Mouse (Mus musculus): ENCODE results near the gene Wbp11. TPM values are rescaled to one million over a fixed set of nuclear protein-coding genes. Genes with fewer than 3 reads are reported as not detected.
"Not testable (repeated sequence)": the region's sequence is repeated elsewhere in the genome, so short reads cannot be mapped to it uniquely, and the experiment has no call there.

The Wbp11 gene
- polyA plus RNA-seq, 1 experiment from 2014 or later, result 137 TPM

GRCm38 (mm10) chr6:136808631-136809046 lies 19.4 kb downstream of the Wbp11 start:
- Histone ChIP-seq H3K4me1 (peaks cover 26% of the 10 kb centered on the region), H3K27ac (peak overlapping the region; percentile 75; the same call in 1 of the 2 replicates)

DNA sequence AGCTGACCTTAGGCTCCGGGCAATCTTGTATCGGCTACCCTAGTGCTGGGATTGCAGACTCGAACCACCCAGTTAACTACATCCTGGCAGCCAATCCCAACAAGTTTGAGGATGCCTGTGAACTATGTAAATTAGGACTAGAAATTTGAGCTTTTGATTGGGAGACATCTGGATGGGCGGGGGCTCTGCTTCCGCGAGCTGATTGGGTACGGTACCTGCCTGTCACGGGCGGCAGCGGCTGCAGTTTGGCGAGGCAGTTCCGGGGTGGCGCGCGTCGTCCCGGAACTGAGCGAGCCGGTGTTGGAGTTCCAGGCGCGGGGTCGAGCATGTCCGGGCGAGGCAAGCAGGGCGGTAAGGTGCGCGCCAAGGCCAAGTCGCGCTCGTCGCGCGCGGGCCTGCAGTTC lies 20.0 kb downstream of the Wbp11 start, which contains the start of gene H2afj:
H2afj (plus strand) TSS at position 231 of the 404 bp plus-strand sequence.
- peaks cover 31% of the 10 kb centered on the region for H3K4me1 ChIP-seq
- peak within 1 kb of the TSS; percentile 88 for H3K4me3 ChIP-seq (replicated peaks)
- H3K4me2 ChIP-seq, result peak within 1 kb of the TSS; percentile 94
- H3K9ac ChIP-seq, result peak within 1 kb of the TSS; percentile 77
- peaks cover 13% of the 10 kb centered on the region for H3K36me3 ChIP-seq (replicated peaks)
- no peaks in the 10 kb centered on the region for H3K27me3 ChIP-seq
- ATAC-seq (ENCODE audit: low FRiP score), result peak; percentile 90
- WGBS, result under 1% methylated on average over 34 of the region's 34 CpGs
- peak within 1 kb of the TSS; percentile 75 for H3K27ac ChIP-seq
- H3K9me3 ChIP-seq, result no peaks in the 10 kb centered on the region

More at GRCm38 (mm10) chr6:136808631-136809046, 19.4 kb downstream of the Wbp11 start:
- Histone ChIP-seq H3K4me2 (peak overlapping the region; percentile 94), H3K27me3 (no peaks in the 10 kb centered on the region), H3K4me3 (replicated peaks) (peak overlapping the region; percentile 88), H3K9me3 (no peaks in the 10 kb centered on the region), H3K36me3 (replicated peaks) (peaks cover 18% of the 10 kb centered on the region), H3K9ac (peak overlapping the region; percentile 77)
- ATAC-seq (ENCODE audit: low FRiP score), result peak; percentile 2; the same call in 1 of the 2 replicates
- under 1% methylated on average over 28 of the region's 28 CpGs for WGBS

DNA sequence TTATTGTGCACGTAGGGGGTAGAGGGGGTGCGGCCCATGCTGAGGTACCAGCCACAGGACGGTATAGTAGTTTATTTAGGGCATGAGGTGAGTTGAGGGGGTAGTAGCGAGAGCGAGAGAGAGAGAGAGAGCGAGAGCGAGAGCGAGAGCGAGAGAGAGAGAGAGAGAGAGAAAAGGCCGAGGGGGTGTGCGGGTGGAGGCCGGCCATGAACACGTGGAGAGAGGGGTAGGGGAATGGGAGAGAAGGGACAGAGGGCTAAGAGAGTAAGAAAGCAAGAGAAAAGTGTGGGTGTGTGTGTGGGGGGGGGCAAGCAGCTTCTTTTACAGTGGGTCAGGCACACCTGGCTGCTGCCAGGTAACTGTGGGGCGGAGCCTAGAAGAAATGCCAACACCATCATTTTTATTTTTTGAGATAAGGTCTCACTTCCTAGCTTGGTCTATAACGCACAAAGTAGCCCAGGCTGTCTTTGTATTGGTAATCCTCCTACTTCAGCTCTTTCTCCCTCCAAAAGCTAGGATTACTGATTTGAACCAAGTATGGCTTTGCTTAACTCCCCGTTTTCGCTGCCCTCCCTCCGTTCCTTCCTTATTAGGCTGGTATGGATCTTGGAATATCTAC lies 20.5 kb downstream of the Wbp11 start:
- H3K27me3 ChIP-seq, result no peaks in the 10 kb centered on the region
- peak overlapping the region; percentile 88 for H3K4me3 ChIP-seq (replicated peaks)
- peaks cover 34% of the 10 kb centered on the region for H3K4me1 ChIP-seq
- H3K36me3 ChIP-seq (replicated peaks), result peaks cover 8% of the 10 kb centered on the region
- no peak for ATAC-seq (ENCODE audit: low FRiP score)
- H3K9me3 ChIP-seq, result no peaks in the 10 kb centered on the region
- peak overlapping the region; percentile 75 for H3K27ac ChIP-seq
- peak overlapping the region; percentile 21; the same call in 1 of the 2 replicates for H3K9ac ChIP-seq
- H3K4me2 ChIP-seq, result peak overlapping the region; percentile 94
- 31% methylated on average over 18 of the region's 18 CpGs for WGBS

- Histone ChIP-seq H3K27me3 (no peaks in the 10 kb centered on the region), H3K4me3 (replicated peaks) (no peak overlapping the region), H3K36me3 (replicated peaks) (peaks cover 1% of the 10 kb centered on the region), H3K9ac (no peak overlapping the region), H3K4me1 (peaks cover 34% of the 10 kb centered on the region), H3K9me3 (no peaks in the 10 kb centered on the region), H3K4me2 (no peak overlapping the region), H3K27ac (no peak overlapping the region)
- no peak for ATAC-seq (ENCODE audit: low FRiP score)
- 71% methylated on average over 5 of the region's 5 CpGs for WGBS
Measured at GRCm38 (mm10) chr6:136806819-136807218, 21.2 kb downstream of the Wbp11 start.

- 91% methylated on average over 1 of the region's 1 CpGs for WGBS
- no peaks in the 10 kb centered on the region for H3K9me3 ChIP-seq
- H3K4me2 ChIP-seq, result no peak overlapping the region
- ATAC-seq (ENCODE audit: low FRiP score), result no peak
- no peak overlapping the region for H3K4me3 ChIP-seq (replicated peaks)
- no peak overlapping the region for H3K9ac ChIP-seq
- no peak overlapping the region for H3K27ac ChIP-seq
- no peaks in the 10 kb centered on the region for H3K36me3 ChIP-seq (replicated peaks)
- no peaks in the 10 kb centered on the region for H3K27me3 ChIP-seq
- H3K4me1 ChIP-seq, result peaks cover 34% of the 10 kb centered on the region
Measured at GRCm38 (mm10) chr6:136805409-136805775, 22.6 kb downstream of the Wbp11 start.

DNA sequence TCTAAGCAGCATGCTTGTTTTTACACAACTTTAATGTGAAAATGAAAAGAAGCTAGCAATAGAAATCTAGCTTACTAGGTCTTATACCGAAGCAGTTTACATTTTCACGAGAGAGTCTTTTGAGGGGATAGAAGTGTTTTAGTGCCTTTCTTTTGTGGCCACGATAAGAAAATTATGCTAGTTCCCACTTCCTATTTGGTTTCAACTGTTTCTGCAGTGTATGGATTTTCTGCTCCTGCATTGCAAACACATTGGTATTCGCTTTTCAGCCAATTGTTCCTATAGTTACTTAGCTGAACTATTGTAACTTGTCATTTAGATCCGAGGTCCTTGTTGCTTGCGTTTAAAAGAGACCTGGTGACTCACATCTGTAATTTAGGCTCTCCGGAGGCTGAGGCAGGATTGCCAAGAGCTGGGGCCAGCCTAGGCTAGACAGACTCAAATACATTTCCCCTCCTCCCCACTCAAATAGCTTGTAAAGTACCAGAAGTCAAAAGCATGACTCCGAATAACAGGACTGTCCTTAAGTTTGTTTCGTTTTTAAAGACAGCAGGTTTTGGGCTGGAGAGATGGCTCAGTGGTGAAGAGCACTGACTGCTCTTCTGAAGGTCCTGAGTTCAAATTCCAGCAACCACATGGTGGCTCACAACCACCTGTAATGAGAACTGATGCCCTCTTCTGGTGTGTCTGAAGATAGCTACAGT lies 23.2 kb downstream of the Wbp11 start:
- Histone ChIP-seq H3K4me3 (replicated peaks) (peak overlapping the region; percentile 66), H3K36me3 (replicated peaks) (no peaks in the 10 kb centered on the region), H3K9ac (peak overlapping the region; percentile 48), H3K4me1 (peaks cover 31% of the 10 kb centered on the region), H3K4me2 (peak overlapping the region; percentile 77), H3K9me3 (no peaks in the 10 kb centered on the region), H3K27me3 (no peaks in the 10 kb centered on the region), H3K27ac (peak overlapping the region; percentile 100)
- 36% methylated on average over 9 of the region's 9 CpGs for WGBS
- ATAC-seq (ENCODE audit: low FRiP score), result no peak

DNA sequence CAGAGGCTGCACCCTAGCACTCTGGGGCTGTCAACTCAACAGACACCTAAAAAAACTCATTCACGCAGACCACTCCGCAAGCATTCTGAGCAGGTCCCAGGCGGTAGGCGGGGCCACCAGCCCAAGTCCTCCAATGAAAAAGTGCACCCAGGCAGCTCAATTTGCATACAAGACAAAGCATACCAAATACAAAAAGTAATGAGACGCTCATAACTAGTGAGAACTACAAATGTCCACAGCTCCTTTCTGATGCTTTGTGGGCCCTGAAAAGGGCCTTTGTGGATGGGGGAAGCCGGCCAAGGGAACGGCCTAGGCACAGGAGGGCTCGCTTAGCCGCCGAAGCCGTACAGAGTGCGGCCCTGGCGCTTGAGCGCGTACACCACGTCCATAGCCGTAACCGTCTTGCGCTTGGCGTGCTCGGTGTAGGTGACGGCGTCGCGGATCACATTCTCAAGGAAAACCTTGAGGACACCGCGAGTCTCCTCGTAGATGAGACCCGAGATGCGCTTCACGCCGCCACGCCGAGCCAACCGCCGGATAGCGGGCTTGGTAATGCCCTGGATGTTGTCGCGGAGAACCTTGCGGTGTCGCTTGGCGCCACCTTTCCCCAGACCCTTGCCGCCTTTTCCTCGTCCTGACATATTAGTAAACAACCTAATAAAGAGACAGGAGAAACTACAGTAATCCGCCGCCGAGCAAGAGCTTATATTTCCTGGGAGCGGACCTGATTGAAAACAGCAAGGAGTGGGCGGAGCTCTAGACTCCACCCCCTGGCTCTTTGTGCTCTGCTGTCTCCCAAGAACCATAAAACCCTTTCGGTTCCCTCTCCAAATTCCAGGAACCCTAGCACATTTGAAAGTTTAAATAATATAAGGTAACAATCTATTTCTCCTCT lies 24.0 kb downstream of the Wbp11 start, which contains the start of gene Hist4h4:
Hist4h4 (minus strand) TSS at position 677 of the 895 bp plus-strand sequence.
- under 1% methylated on average over 50 of the region's 50 CpGs for WGBS
- H3K9me3 ChIP-seq, result no peaks in the 10 kb centered on the region
- peaks cover 22% of the 10 kb centered on the region for H3K4me1 ChIP-seq
- peak within 1 kb of the TSS; percentile 77 for H3K4me2 ChIP-seq
- peak; percentile 79 for ATAC-seq (ENCODE audit: low FRiP score)
- H3K27me3 ChIP-seq, result no peaks in the 10 kb centered on the region
- H3K9ac ChIP-seq, result peak within 1 kb of the TSS; percentile 92
- no peaks in the 10 kb centered on the region for H3K36me3 ChIP-seq (replicated peaks)
- H3K27ac ChIP-seq, result peak within 1 kb of the TSS; percentile 100
- H3K4me3 ChIP-seq (replicated peaks), result peak within 1 kb of the TSS; percentile 66

DNA sequence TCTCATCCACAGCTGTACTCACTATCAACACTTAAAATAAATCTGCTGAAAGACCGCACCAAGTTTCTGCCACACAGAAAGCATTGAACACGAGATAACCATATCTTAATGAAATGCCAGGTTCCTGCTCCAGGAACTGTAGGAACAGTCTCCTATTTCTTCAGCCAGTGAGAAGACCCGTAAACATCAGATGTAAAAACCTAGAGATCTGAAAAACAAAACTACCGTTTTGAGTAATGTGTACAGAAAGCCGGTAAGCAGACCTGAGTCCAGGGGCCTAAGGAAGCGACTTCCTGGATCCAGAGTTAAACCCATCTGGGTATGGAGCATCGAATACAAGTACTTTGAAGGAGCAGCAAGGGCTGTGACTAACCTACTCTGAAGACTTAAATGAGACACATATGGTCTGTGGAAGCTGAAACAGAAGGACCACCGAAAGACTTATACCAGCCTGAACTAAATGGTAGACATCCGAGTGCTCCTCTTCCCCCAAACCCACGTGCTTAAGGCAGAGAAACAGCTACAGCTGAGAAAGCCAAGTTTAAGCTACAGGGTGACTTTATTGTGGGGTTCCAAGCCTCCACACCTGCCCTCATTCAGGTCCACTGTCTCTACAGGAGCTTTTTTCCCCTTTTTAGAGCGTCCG lies 24.8 kb downstream of the Wbp11 start:
- peak overlapping the region; percentile 66 for H3K4me3 ChIP-seq (replicated peaks)
- 25% methylated on average over 12 of the region's 12 CpGs for WGBS
- H3K27ac ChIP-seq, result peak overlapping the region; percentile 100
- H3K9me3 ChIP-seq, result no peaks in the 10 kb centered on the region
- H3K4me1 ChIP-seq, result peaks cover 19% of the 10 kb centered on the region
- no peaks in the 10 kb centered on the region for H3K36me3 ChIP-seq (replicated peaks)
- H3K9ac ChIP-seq, result peak overlapping the region; percentile 92
- peak; percentile 1 for ATAC-seq (ENCODE audit: low FRiP score)
- H3K27me3 ChIP-seq, result no peaks in the 10 kb centered on the region
- peak overlapping the region; percentile 77 for H3K4me2 ChIP-seq

DNA sequence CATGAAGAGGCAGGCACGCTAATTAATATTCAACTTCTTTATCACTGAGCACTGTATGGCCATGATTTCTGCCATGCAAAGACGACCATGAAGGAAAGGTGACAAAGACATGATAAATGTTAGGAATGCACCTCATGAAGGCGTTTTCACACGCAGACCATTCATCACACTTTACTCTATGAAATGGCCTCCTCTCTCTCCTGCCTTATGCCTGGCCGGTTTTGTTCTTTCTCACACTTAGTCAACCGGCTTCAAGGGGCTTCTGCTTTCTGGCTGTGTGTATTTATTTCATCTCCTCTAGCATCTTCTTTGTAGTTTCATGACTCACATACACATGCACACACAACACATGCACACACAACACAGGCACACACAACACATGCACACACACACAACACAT lies 26.8 kb downstream of the Wbp11 start:
- Histone ChIP-seq H3K36me3 (replicated peaks) (no peaks in the 10 kb centered on the region), H3K4me2 (no peak overlapping the region), H3K27ac (no peak overlapping the region), H3K4me3 (replicated peaks) (no peak overlapping the region), H3K9me3 (no peaks in the 10 kb centered on the region), H3K4me1 (peaks cover 13% of the 10 kb centered on the region), H3K27me3 (no peaks in the 10 kb centered on the region), H3K9ac (no peak overlapping the region)
- ATAC-seq (ENCODE audit: low FRiP score), result no peak
- 81% methylated on average over 6 of the region's 6 CpGs for WGBS

- H3K9ac ChIP-seq, result no peak overlapping the region
- no peak overlapping the region for H3K27ac ChIP-seq
- H3K4me3 ChIP-seq (replicated peaks), result no peak overlapping the region
- WGBS, result 91% methylated on average over 8 of the region's 8 CpGs
- no peak for ATAC-seq (ENCODE audit: low FRiP score)
- no peak overlapping the region for H3K4me2 ChIP-seq
- no peaks in the 10 kb centered on the region for H3K27me3 ChIP-seq
- no peaks in the 10 kb centered on the region for H3K36me3 ChIP-seq (replicated peaks)
- H3K9me3 ChIP-seq, result no peaks in the 10 kb centered on the region
- H3K4me1 ChIP-seq, result peaks cover 13% of the 10 kb centered on the region
Measured at GRCm38 (mm10) chr6:136800710-136801109, 27.3 kb downstream of the Wbp11 start.

DNA sequence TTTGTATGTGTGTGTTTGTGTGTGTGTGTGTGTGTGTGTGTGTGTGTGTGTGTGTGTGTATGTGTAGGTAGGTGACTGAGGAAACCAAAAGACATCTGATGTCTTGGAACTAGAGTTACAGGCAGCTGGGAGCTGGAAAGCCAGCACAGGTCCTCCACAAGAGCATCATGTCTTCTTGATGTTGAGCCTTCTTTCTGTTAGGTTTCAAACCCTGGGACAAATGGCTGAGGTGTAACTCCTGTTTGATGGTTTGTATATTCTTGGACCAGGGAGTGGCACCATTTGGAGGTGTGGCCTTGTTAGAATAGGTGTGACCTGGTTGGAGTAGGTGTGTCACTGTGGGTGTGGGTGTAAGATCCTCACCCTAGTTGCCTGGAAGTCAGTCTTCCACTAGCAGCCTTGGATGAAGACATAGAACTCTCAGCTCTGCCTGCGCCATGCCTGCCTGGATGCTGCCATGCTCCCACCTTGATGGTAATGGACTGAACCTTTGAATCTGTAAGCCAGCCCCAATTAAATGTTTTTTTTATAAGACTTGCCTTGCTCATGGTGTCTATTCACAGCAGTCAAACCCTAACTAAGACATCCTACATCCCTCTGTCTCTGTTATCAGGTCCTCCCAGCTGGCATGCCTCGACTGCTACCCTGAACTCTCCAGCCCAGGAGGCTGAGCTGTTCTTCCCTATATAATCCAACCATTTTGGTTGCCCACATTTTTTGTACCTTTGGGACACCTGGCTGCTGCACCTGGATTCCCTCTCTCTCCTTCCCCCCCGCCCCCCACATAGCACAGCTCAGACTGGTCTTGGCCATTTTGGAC lies 29.9 kb downstream of the Wbp11 start:
- not testable (repeated sequence) for H3K27me3 ChIP-seq; H3K4me2 ChIP-seq; H3K9ac ChIP-seq; H3K4me3 ChIP-seq (replicated peaks); H3K27ac ChIP-seq; H3K36me3 ChIP-seq (replicated peaks); ATAC-seq (ENCODE audit: low FRiP score); H3K9me3 ChIP-seq
- WGBS, result 90% methylated on average over 3 of the region's 3 CpGs
- peaks cover 13% of the 10 kb centered on the region for H3K4me1 ChIP-seq
